Mouse (Mus musculus): ENCODE measurements around the gene Add1. TPM values are rescaled to one million over a fixed set of nuclear protein-coding genes. Genes with fewer than 3 reads are reported as not detected.

Gene Add1
- polyA plus RNA-seq, 1 experiment from 2014 or later, result 133 TPM

- no peak overlapping the region for H3K9ac ChIP-seq (ENCODE audit: low read depth, low read length)
These were observed 30.4 kb upstream of the Add1 start for GRCm38 (mm10) chr5:34543114-34543513.

GRCm38 (mm10) chr5:34547410-34547809 lies 26.1 kb upstream of the Add1 start:
- H3K36me3 ChIP-seq (ENCODE audit: control insufficient read depth, insufficient read depth), result no peaks in the 10 kb centered on the region
- no peaks in the 10 kb centered on the region for H3K9me3 ChIP-seq (replicated peaks; ENCODE audit: control insufficient read depth, low read length)
- H3K4me3 ChIP-seq (ENCODE audit: low read depth, low read length), result no peak overlapping the region
- peaks cover 19% of the 10 kb centered on the region for H3K4me1 ChIP-seq (ENCODE audit: control insufficient read depth, low read depth, low read length)
- H3K27ac ChIP-seq (ENCODE audit: low read length), result no peak overlapping the region
- H3K4me2 ChIP-seq (ENCODE audit: low read depth, low read length), result no peak overlapping the region
- no peak for ATAC-seq (ENCODE audit: low read depth)
- H3K27me3 ChIP-seq (ENCODE audit: control insufficient read depth, insufficient read depth, low read depth, low read length), result no peaks in the 10 kb centered on the region
- no peak overlapping the region for H3K9ac ChIP-seq (ENCODE audit: low read depth, low read length)

More at GRCm38 (mm10) chr5:34543114-34543513, 30.4 kb upstream of the Add1 start:
- Histone ChIP-seq H3K27me3 (ENCODE audit: control insufficient read depth, insufficient read depth, low read depth, low read length) (no peaks in the 10 kb centered on the region), H3K4me1 (ENCODE audit: control insufficient read depth, low read depth, low read length) (peaks cover 3% of the 10 kb centered on the region; the same call in 1 of the 2 replicates), H3K4me2 (ENCODE audit: low read depth, low read length) (no peak overlapping the region), H3K9me3 (replicated peaks; ENCODE audit: control insufficient read depth, low read length) (no peaks in the 10 kb centered on the region), H3K36me3 (ENCODE audit: control insufficient read depth, insufficient read depth) (no peaks in the 10 kb centered on the region), H3K27ac (ENCODE audit: low read length) (peak overlapping the region; percentile 42), H3K4me3 (ENCODE audit: low read depth, low read length) (peak overlapping the region; percentile 31)
- 0 out of 2 replicates have a peak, but pooled peaks have one; percentile 25 for ATAC-seq (ENCODE audit: low read depth)
- WGBS (ENCODE audit: insufficient replicate concordance), result 19% methylated on average over 4 of the region's 4 CpGs

- Histone ChIP-seq H3K4me1 (ENCODE audit: control insufficient read depth, low read depth, low read length) (peaks cover 19% of the 10 kb centered on the region), H3K4me2 (ENCODE audit: low read depth, low read length) (peak overlapping the region; percentile 89), H3K9ac (ENCODE audit: low read depth, low read length) (peak overlapping the region; percentile 79), H3K27ac (ENCODE audit: low read length) (no peak overlapping the region), H3K9me3 (replicated peaks; ENCODE audit: control insufficient read depth, low read length) (no peaks in the 10 kb centered on the region), H3K4me3 (ENCODE audit: low read depth, low read length) (peak overlapping the region; percentile 73), H3K27me3 (ENCODE audit: control insufficient read depth, insufficient read depth, low read depth, low read length) (no peaks in the 10 kb centered on the region), H3K36me3 (ENCODE audit: control insufficient read depth, insufficient read depth) (no peaks in the 10 kb centered on the region)
- no peak for ATAC-seq (ENCODE audit: low read depth)
- 24% methylated on average over 8 of the region's 8 CpGs for WGBS (ENCODE audit: insufficient replicate concordance)
These were observed 24.4 kb upstream of the Add1 start for GRCm38 (mm10) chr5:34549135-34549482.

GRCm38 (mm10) chr5:34549483-34550221 lies 23.8 kb upstream of the Add1 start:
- no peaks in the 10 kb centered on the region for H3K36me3 ChIP-seq (ENCODE audit: control insufficient read depth, insufficient read depth)
- peak; percentile 76 for ATAC-seq (ENCODE audit: low read depth)
- peaks cover 19% of the 10 kb centered on the region for H3K4me1 ChIP-seq (ENCODE audit: control insufficient read depth, low read depth, low read length)
- no peaks in the 10 kb centered on the region for H3K27me3 ChIP-seq (ENCODE audit: control insufficient read depth, insufficient read depth, low read depth, low read length)
- H3K9ac ChIP-seq (ENCODE audit: low read depth, low read length), result peak overlapping the region; percentile 79
- H3K4me2 ChIP-seq (ENCODE audit: low read depth, low read length), result peak overlapping the region; percentile 89
- H3K4me3 ChIP-seq (ENCODE audit: low read depth, low read length), result peak overlapping the region; percentile 73
- H3K9me3 ChIP-seq (replicated peaks; ENCODE audit: control insufficient read depth, low read length), result no peaks in the 10 kb centered on the region
- no peak overlapping the region for H3K27ac ChIP-seq (ENCODE audit: low read length)
- WGBS (ENCODE audit: insufficient replicate concordance), result under 1% methylated on average over 49 of the region's 49 CpGs

GRCm38 (mm10) chr5:34550251-34550650 lies 23.2 kb upstream of the Add1 start:
- Histone ChIP-seq H3K27ac (ENCODE audit: low read length) (no peak overlapping the region), H3K9ac (ENCODE audit: low read depth, low read length) (peak overlapping the region; percentile 79; the same call in 1 of the 2 replicates), H3K27me3 (ENCODE audit: control insufficient read depth, insufficient read depth, low read depth, low read length) (no peaks in the 10 kb centered on the region), H3K9me3 (replicated peaks; ENCODE audit: control insufficient read depth, low read length) (no peaks in the 10 kb centered on the region), H3K4me3 (ENCODE audit: low read depth, low read length) (peak overlapping the region; percentile 73), H3K4me1 (ENCODE audit: control insufficient read depth, low read depth, low read length) (peaks cover 19% of the 10 kb centered on the region), H3K36me3 (ENCODE audit: control insufficient read depth, insufficient read depth) (no peaks in the 10 kb centered on the region), H3K4me2 (ENCODE audit: low read depth, low read length) (peak overlapping the region; percentile 89)
- no peak for ATAC-seq (ENCODE audit: low read depth)
- 37% methylated on average over 6 of the region's 6 CpGs for WGBS (ENCODE audit: insufficient replicate concordance)

GRCm38 (mm10) chr5:34551821-34552220 lies 21.6 kb upstream of the Add1 start:
- peaks cover 4% of the 10 kb centered on the region; the same call in 1 of the 2 replicates for H3K36me3 ChIP-seq (ENCODE audit: control insufficient read depth, insufficient read depth)
- H3K27ac ChIP-seq (ENCODE audit: low read length), result no peak overlapping the region
- H3K4me1 ChIP-seq (ENCODE audit: control insufficient read depth, low read depth, low read length), result peaks cover 19% of the 10 kb centered on the region
- no peaks in the 10 kb centered on the region for H3K27me3 ChIP-seq (ENCODE audit: control insufficient read depth, insufficient read depth, low read depth, low read length)
- no peak overlapping the region for H3K4me3 ChIP-seq (ENCODE audit: low read depth, low read length)
- no peak for ATAC-seq (ENCODE audit: low read depth)
- 81% methylated on average over 4 of the region's 4 CpGs for WGBS (ENCODE audit: insufficient replicate concordance)
- H3K9ac ChIP-seq (ENCODE audit: low read depth, low read length), result no peak overlapping the region
- no peak overlapping the region for H3K4me2 ChIP-seq (ENCODE audit: low read depth, low read length)
- H3K9me3 ChIP-seq (replicated peaks; ENCODE audit: control insufficient read depth, low read length), result no peaks in the 10 kb centered on the region

GRCm38 (mm10) chr5:34563854-34564253 lies 9.6 kb upstream of the Add1 start:
- no peak overlapping the region for H3K4me3 ChIP-seq (ENCODE audit: low read depth, low read length)
- peak overlapping the region; percentile 75; the same call in 1 of the 2 replicates for H3K27ac ChIP-seq (ENCODE audit: low read length)
- no peak overlapping the region for H3K9ac ChIP-seq (ENCODE audit: low read depth, low read length)
- no peak for ATAC-seq (ENCODE audit: low read depth)
- WGBS (ENCODE audit: insufficient replicate concordance), result 98% methylated on average over 1 of the region's 1 CpGs
- H3K9me3 ChIP-seq (replicated peaks; ENCODE audit: control insufficient read depth, low read length), result no peaks in the 10 kb centered on the region
- peaks cover 32% of the 10 kb centered on the region for H3K4me1 ChIP-seq (ENCODE audit: control insufficient read depth, low read depth, low read length)
- no peaks in the 10 kb centered on the region for H3K27me3 ChIP-seq (ENCODE audit: control insufficient read depth, insufficient read depth, low read depth, low read length)
- no peak overlapping the region for H3K4me2 ChIP-seq (ENCODE audit: low read depth, low read length)
- peaks cover 6% of the 10 kb centered on the region; the same call in 1 of the 2 replicates for H3K36me3 ChIP-seq (ENCODE audit: control insufficient read depth, insufficient read depth)

GRCm38 (mm10) chr5:34564291-34564690 lies 9.2 kb upstream of the Add1 start:
- Histone ChIP-seq H3K36me3 (ENCODE audit: control insufficient read depth, insufficient read depth) (peaks cover 5% of the 10 kb centered on the region; the same call in 1 of the 2 replicates), H3K27me3 (ENCODE audit: control insufficient read depth, insufficient read depth, low read depth, low read length) (no peaks in the 10 kb centered on the region), H3K4me1 (ENCODE audit: control insufficient read depth, low read depth, low read length) (peaks cover 32% of the 10 kb centered on the region), H3K4me2 (ENCODE audit: low read depth, low read length) (no peak overlapping the region), H3K27ac (ENCODE audit: low read length) (peak overlapping the region; percentile 75), H3K9ac (ENCODE audit: low read depth, low read length) (peak overlapping the region; percentile 31; the same call in 1 of the 2 replicates), H3K9me3 (replicated peaks; ENCODE audit: control insufficient read depth, low read length) (no peaks in the 10 kb centered on the region), H3K4me3 (ENCODE audit: low read depth, low read length) (no peak overlapping the region)
- 45% methylated on average over 4 of the region's 4 CpGs for WGBS (ENCODE audit: insufficient replicate concordance)
- ATAC-seq (ENCODE audit: low read depth), result peak; percentile 72

- ATAC-seq (ENCODE audit: low read depth), result peak; percentile 83
- H3K27ac ChIP-seq (ENCODE audit: low read length), result peak overlapping the region; percentile 75
These were observed 7.8 kb upstream of the Add1 start for GRCm38 (mm10) chr5:34565545-34566283.

More at GRCm38 (mm10) chr5:34565545-34566283, 7.8 kb upstream of the Add1 start:
- Histone ChIP-seq H3K27me3 (ENCODE audit: control insufficient read depth, insufficient read depth, low read depth, low read length) (no peaks in the 10 kb centered on the region), H3K4me1 (ENCODE audit: control insufficient read depth, low read depth, low read length) (peaks cover 36% of the 10 kb centered on the region), H3K9me3 (replicated peaks; ENCODE audit: control insufficient read depth, low read length) (no peaks in the 10 kb centered on the region), H3K4me3 (ENCODE audit: low read depth, low read length) (no peak overlapping the region), H3K36me3 (ENCODE audit: control insufficient read depth, insufficient read depth) (no peaks in the 10 kb centered on the region; the same call in 1 of the 2 replicates), H3K4me2 (ENCODE audit: low read depth, low read length) (peak overlapping the region; percentile 49), H3K9ac (ENCODE audit: low read depth, low read length) (0 out of 2 replicates have a peak overlapping the region, but pooled peaks have one; percentile 31)
- 25% methylated on average over 7 of the region's 7 CpGs for WGBS (ENCODE audit: insufficient replicate concordance)
